Mouse (Mus musculus) left cerebral cortex, adult 2 months (tissue): ENCODE results near the gene Thbs4. TPM values are rescaled to one million over a fixed set of nuclear protein-coding genes. Genes with fewer than 3 reads are reported as not detected.

Experiments
- DNase-seq, 2 experiments: peaks; one replicate each; pipeline ENCODE4 v3.0.0; 2021 to 2022; ENCODE audit warnings: low spot score in 2 of 2, mixed read lengths in 1 of 2; ENCODE audit errors: extremely low spot score in 1 of 2
- H3K27ac ChIP-seq: fragments of 200-600 bp; 2 replicates; pipeline ENCODE4 v1.8.1; 2022
- H3K4me3 ChIP-seq: fragments of 200-600 bp; 2 replicates; pipeline ENCODE4 v1.8.1; 2022
- CTCF ChIP-seq: fragments of 200-600 bp; IDR thresholded peaks from 2 replicates; pipeline ENCODE4 v1.8.1; 2022; ENCODE audit warnings: antibody characterized with exemption, mild to moderate bottlenecking, moderate library complexity
- intact Hi-C: fragments of 180-260 bp; cut with DNase I; formaldehyde crosslinking; loops from one replicate; pipeline ENCODE4 v1.15.1; 2025
- total RNA-seq, 2 experiments: library from RNA; stranded (reverse); gene quantifications; 2 replicates each; pipeline ENCODE4 v1.2.3; 2021

The Thbs4 gene
- total RNA-seq, 2 experiments from 2014 or later = 3.4 to 5.8 TPM

- no peak for DNase-seq
- intact Hi-C loops = no loop called here
- no peak overlapping the region for H3K4me3 ChIP-seq
- H3K27ac ChIP-seq = no peak overlapping the region
- TF ChIP-seq CTCF = no peak
Observed at GRCm38 (mm10) chr13:92708466-92708865, 86.2 kb downstream of the Thbs4 start.

- Histone ChIP-seq H3K27ac (no peak overlapping the region), H3K4me3 (no peak overlapping the region)
- intact Hi-C loops = no loop called here
- no peak for TF ChIP-seq CTCF
- no peak for DNase-seq
Observed at GRCm38 (mm10) chr13:92707941-92708340, 86.7 kb downstream of the Thbs4 start.

- no peak overlapping the region for H3K4me3 ChIP-seq
- intact Hi-C loops = no loop called here
- no peak for DNase-seq
- TF ChIP-seq CTCF = no peak
- H3K27ac ChIP-seq = no peak overlapping the region
Observed at GRCm38 (mm10) chr13:92706342-92707061, 88.1 kb downstream of the Thbs4 start.

- no peak overlapping the region for H3K27ac ChIP-seq
- no peak for TF ChIP-seq CTCF
- no peak for DNase-seq
- intact Hi-C loops = no loop called here
- H3K4me3 ChIP-seq = no peak overlapping the region
Observed at GRCm38 (mm10) chr13:92705016-92705535, 89.5 kb downstream of the Thbs4 start.

- no peak for TF ChIP-seq CTCF
- Histone ChIP-seq H3K4me3 (no peak overlapping the region), H3K27ac (no peak overlapping the region; the same call in 1 of the 2 replicates)
- no peak for DNase-seq
- intact Hi-C loops = no loop called here
Observed at GRCm38 (mm10) chr13:92704189-92704588, 90.4 kb downstream of the Thbs4 start.

GRCm38 (mm10) chr13:92703241-92704027 is 91.2 kb downstream of the Thbs4 start:
- H3K27ac ChIP-seq = peak overlapping the region; percentile 21; the same call in 1 of the 2 replicates
- peak in 1 of 2 experiments; percentile 50 for DNase-seq
- H3K4me3 ChIP-seq = no peak overlapping the region
- TF ChIP-seq CTCF = no peak; the same call in 1 of the 2 replicates
- intact Hi-C loops = no loop called here

- H3K27ac ChIP-seq = no peak overlapping the region
- no peak for DNase-seq
- no peak overlapping the region for H3K4me3 ChIP-seq
- no peak for TF ChIP-seq CTCF
- intact Hi-C loops = no loop called here
Observed at GRCm38 (mm10) chr13:92702035-92702434, 92.6 kb downstream of the Thbs4 start.

Other genes with a start within 250 kb of the Thbs4 start
- not detected for gene Spz1, start 218.6 kb downstream of the Thbs4 start, total RNA-seq
- gene Serinc5, start 183.7 kb downstream of the Thbs4 start, total RNA-seq = 10 to 100 TPM; 62.3 to 62.4 TPM
- gene Mtx3, start 49.9 kb upstream of the Thbs4 start, total RNA-seq = 10 to 100 TPM; 30.2 to 30.9 TPM